Mouse (Mus musculus): Measurements from ENCODE around the gene Tnp1. TPM values are rescaled to one million over a fixed set of nuclear protein-coding genes. Genes with fewer than 3 reads are reported as not detected.

Gene Tnp1
- total and polyA plus RNA-seq, 2 experiments from 2014 or later: not detected

- WGBS: 82% methylated on average over 4 of the region's 4 CpGs
These were observed 11.7 kb upstream of the Tnp1 start for GRCm38 (mm10) chr1:73027381-73027780.

GRCm38 (mm10) chr1:73026786-73027299 is 11.1 kb upstream of the Tnp1 start:
- no peaks in the 10 kb centered on the region for H3K4me1 ChIP-seq (ENCODE audit: insufficient read depth, low read length)
- H3K9me3 ChIP-seq (ENCODE audit: low read length): no peaks in the 10 kb centered on the region
- TF ChIP-seq CTCF (IDR thresholded peaks at IDR 0.05): no peak
- H3K27ac ChIP-seq (ENCODE audit: low read depth, low read length): no peak overlapping the region
- no peak for ATAC-seq (ENCODE audit: low FRiP score)
- WGBS: 82% methylated on average over 5 of the region's 5 CpGs
- H3K4me3 ChIP-seq (ENCODE audit: low read depth, low read length): no peak overlapping the region
- no peak for DNase-seq (ENCODE audit: low spot score)
- H3K36me3 ChIP-seq (ENCODE audit: insufficient read depth, low read length): no peaks in the 10 kb centered on the region
- no peak overlapping the region for H3K9ac ChIP-seq (replicated peaks; ENCODE audit: low read length, poor library complexity, severe bottlenecking)
- H3K4me2 ChIP-seq (ENCODE audit: low read depth, low read length, poor library complexity, severe bottlenecking): no peak overlapping the region
- no peaks in the 10 kb centered on the region for H3K27me3 ChIP-seq (ENCODE audit: insufficient read depth, low read length)

More at GRCm38 (mm10) chr1:73027381-73027780, 11.7 kb upstream of the Tnp1 start:
- H3K36me3 ChIP-seq (ENCODE audit: insufficient read depth, low read length): no peaks in the 10 kb centered on the region
- no peaks in the 10 kb centered on the region for H3K4me1 ChIP-seq (ENCODE audit: insufficient read depth, low read length)
- no peak for TF ChIP-seq CTCF (IDR thresholded peaks at IDR 0.05)
- H3K4me3 ChIP-seq (ENCODE audit: low read depth, low read length): no peak overlapping the region
- no peak overlapping the region for H3K4me2 ChIP-seq (ENCODE audit: low read depth, low read length, poor library complexity, severe bottlenecking)
- DNase-seq (ENCODE audit: low spot score): no peak
- no peak overlapping the region for H3K27ac ChIP-seq (ENCODE audit: low read depth, low read length)
- no peak for ATAC-seq (ENCODE audit: low FRiP score)
- no peaks in the 10 kb centered on the region for H3K27me3 ChIP-seq (ENCODE audit: insufficient read depth, low read length)
- H3K9me3 ChIP-seq (ENCODE audit: low read length): no peaks in the 10 kb centered on the region
- no peak overlapping the region for H3K9ac ChIP-seq (replicated peaks; ENCODE audit: low read length, poor library complexity, severe bottlenecking)

GRCm38 (mm10) chr1:73026157-73026556 is 10.4 kb upstream of the Tnp1 start:
- 90% methylated on average over 3 of the region's 3 CpGs for WGBS
- no peak for ATAC-seq (ENCODE audit: low FRiP score)
- Histone ChIP-seq H3K27me3 (ENCODE audit: insufficient read depth, low read length) (no peaks in the 10 kb centered on the region), H3K9ac (replicated peaks; ENCODE audit: low read length, poor library complexity, severe bottlenecking) (no peak overlapping the region), H3K27ac (ENCODE audit: low read depth, low read length) (no peak overlapping the region), H3K36me3 (ENCODE audit: insufficient read depth, low read length) (no peaks in the 10 kb centered on the region), H3K4me2 (ENCODE audit: low read depth, low read length, poor library complexity, severe bottlenecking) (no peak overlapping the region), H3K9me3 (ENCODE audit: low read length) (no peaks in the 10 kb centered on the region), H3K4me1 (ENCODE audit: insufficient read depth, low read length) (no peaks in the 10 kb centered on the region), H3K4me3 (ENCODE audit: low read depth, low read length) (no peak overlapping the region)
- no peak for TF ChIP-seq CTCF (IDR thresholded peaks at IDR 0.05)
- DNase-seq (ENCODE audit: low spot score): no peak

- ATAC-seq (ENCODE audit: low FRiP score) (no peak), DNase-seq (ENCODE audit: low spot score) (no peak)
- no peak overlapping the region for H3K4me2 ChIP-seq (ENCODE audit: low read depth, low read length, poor library complexity, severe bottlenecking)
- no peak overlapping the region for H3K4me3 ChIP-seq (ENCODE audit: low read depth, low read length)
- H3K4me1 ChIP-seq (ENCODE audit: insufficient read depth, low read length): no peaks in the 10 kb centered on the region
- no peak overlapping the region for H3K27ac ChIP-seq (ENCODE audit: low read depth, low read length)
- H3K27me3 ChIP-seq (ENCODE audit: insufficient read depth, low read length): no peaks in the 10 kb centered on the region
- no peaks in the 10 kb centered on the region for H3K36me3 ChIP-seq (ENCODE audit: insufficient read depth, low read length)
- no peaks in the 10 kb centered on the region for H3K9me3 ChIP-seq (ENCODE audit: low read length)
- 97% methylated on average over 1 of the region's 1 CpGs for WGBS
- no peak for TF ChIP-seq CTCF (IDR thresholded peaks at IDR 0.05)
- no peak overlapping the region for H3K9ac ChIP-seq (replicated peaks; ENCODE audit: low read length, poor library complexity, severe bottlenecking)
These were observed 8.9 kb downstream of the Tnp1 start for GRCm38 (mm10) chr1:73006847-73007246.

- ATAC-seq (ENCODE audit: low FRiP score) (no peak), DNase-seq (ENCODE audit: low spot score) (peak; percentile 23)
- 83% methylated on average over 2 of the region's 2 CpGs for WGBS
- H3K36me3 ChIP-seq (ENCODE audit: insufficient read depth, low read length): no peaks in the 10 kb centered on the region
- H3K27me3 ChIP-seq (ENCODE audit: insufficient read depth, low read length): no peaks in the 10 kb centered on the region
- no peak for TF ChIP-seq CTCF (IDR thresholded peaks at IDR 0.05)
- H3K9me3 ChIP-seq (ENCODE audit: low read length): no peaks in the 10 kb centered on the region
- H3K4me1 ChIP-seq (ENCODE audit: insufficient read depth, low read length): no peaks in the 10 kb centered on the region
- H3K4me3 ChIP-seq (ENCODE audit: low read depth, low read length): no peak overlapping the region
- no peak overlapping the region for H3K4me2 ChIP-seq (ENCODE audit: low read depth, low read length, poor library complexity, severe bottlenecking)
- H3K9ac ChIP-seq (replicated peaks; ENCODE audit: low read length, poor library complexity, severe bottlenecking): no peak overlapping the region
- H3K27ac ChIP-seq (ENCODE audit: low read depth, low read length): no peak overlapping the region
These were observed 10.8 kb downstream of the Tnp1 start for GRCm38 (mm10) chr1:73004890-73005289.

GRCm38 (mm10) chr1:73002637-73003036 is 13.1 kb downstream of the Tnp1 start:
- DNase-seq (ENCODE audit: low spot score) (no peak), ATAC-seq (ENCODE audit: low FRiP score) (no peak)
- no peaks in the 10 kb centered on the region for H3K36me3 ChIP-seq (ENCODE audit: insufficient read depth, low read length)
- H3K4me3 ChIP-seq (ENCODE audit: low read depth, low read length): no peak overlapping the region
- H3K4me2 ChIP-seq (ENCODE audit: low read depth, low read length, poor library complexity, severe bottlenecking): no peak overlapping the region
- no peak overlapping the region for H3K9ac ChIP-seq (replicated peaks; ENCODE audit: low read length, poor library complexity, severe bottlenecking)
- H3K9me3 ChIP-seq (ENCODE audit: low read length): no peaks in the 10 kb centered on the region
- no peak overlapping the region for H3K27ac ChIP-seq (ENCODE audit: low read depth, low read length)
- no peaks in the 10 kb centered on the region for H3K4me1 ChIP-seq (ENCODE audit: insufficient read depth, low read length)
- H3K27me3 ChIP-seq (ENCODE audit: insufficient read depth, low read length): no peaks in the 10 kb centered on the region
- WGBS: 84% methylated on average over 5 of the region's 5 CpGs
- no peak for TF ChIP-seq CTCF (IDR thresholded peaks at IDR 0.05)
